Mouse (Mus musculus) heart, adult 2 months (tissue): ENCODE measurements around the gene Nemp1. TPM values are rescaled to one million over a fixed set of nuclear protein-coding genes. Genes with fewer than 3 reads are reported as not detected.

Source experiments
- DNase-seq, 2 experiments: peaks; one replicate each; pipeline ENCODE4 v3.0.0; 2021
- H3K27ac ChIP-seq: fragments of 200-600 bp; 2 replicates; pipeline ENCODE4 v1.8.1; 2022
- H3K27me3 ChIP-seq: fragments of 200-500 bp; 2 replicates; pipeline ENCODE4 v1.6.1; 2012; ENCODE audit warnings: mild to moderate bottlenecking, low read length, inconsistent platforms, mixed read lengths; ENCODE audit not compliant: control insufficient read depth, insufficient read depth
- H3K36me3 ChIP-seq: fragments of 200-500 bp; 2 replicates; pipeline ENCODE4 v1.6.1; 2012; ENCODE audit warnings: low read length, inconsistent platforms; ENCODE audit not compliant: control insufficient read depth, insufficient read depth
- H3K4me1 ChIP-seq: fragments of 200-500 bp; 2 replicates; pipeline ENCODE4 v1.6.1; 2011; ENCODE audit warnings: low read length; ENCODE audit not compliant: control insufficient read depth, insufficient read depth
- H3K4me3 ChIP-seq: fragments of 200-600 bp; 2 replicates; pipeline ENCODE4 v1.8.1; 2022
- H3K79me2 ChIP-seq: fragments of 200-500 bp; replicated peaks from 2 replicates; pipeline ENCODE4 v1.6.1; 2012; ENCODE audit warnings: mild to moderate bottlenecking, inconsistent platforms, low read length, moderate library complexity, mixed read lengths; ENCODE audit not compliant: control insufficient read depth, insufficient read depth
- H3K9ac ChIP-seq: fragments of 200-500 bp; 2 replicates; pipeline ENCODE4 v1.6.1; 2012; ENCODE audit warnings: low read depth, mild to moderate bottlenecking, control low read depth, inconsistent platforms, low read length, mixed read lengths
- CTCF ChIP-seq: fragments of 200-600 bp; IDR thresholded peaks from 2 replicates; pipeline ENCODE4 v1.8.1; 2022; ENCODE audit warnings: antibody characterized with exemption, mild to moderate bottlenecking, moderate library complexity
- EP300 ChIP-seq: fragments of 200-500 bp; IDR thresholded peaks from 2 replicates; pipeline ENCODE4 v1.6.1; 2011; ENCODE audit warnings: low read depth, low read length, control low read depth; ENCODE audit not compliant: insufficient read depth
- POLR2A ChIP-seq: fragments of 200-500 bp; IDR thresholded peaks from 2 replicates; pipeline ENCODE4 v1.6.1; 2011; ENCODE audit warnings: mild to moderate bottlenecking, low read depth, low read length, control low read depth; ENCODE audit not compliant: insufficient read depth
- WGBS: fragments of 180-500 bp; shearing (Covaris S2); methylation state at CpG from one replicate; pipeline ENCODE4 v1.1.7; 2018; 5-methylcytosine and 5-hydroxymethylcytosine counted together
- intact Hi-C: fragments of 180-260 bp; cut with DNase I; formaldehyde crosslinking; loops from one replicate; pipeline ENCODE4 v1.15.1; 2025
- polyA plus RNA-seq: library from polyadenylated mRNA; depleted of rRNA; stranded (reverse); fragments of >200 nt; gene quantifications from 2 replicates; pipeline ENCODE4 v1.2.3, GENCODE M21; 2012; rRNA removed
- total RNA-seq, 2 experiments: library from RNA; stranded (reverse); gene quantifications; 2 replicates each; pipeline ENCODE4 v1.2.3; 2021

The Nemp1 gene
- total and polyA plus RNA-seq, 3 experiments, result 2.2 to 4.2 (median 3.7) TPM

DNA sequence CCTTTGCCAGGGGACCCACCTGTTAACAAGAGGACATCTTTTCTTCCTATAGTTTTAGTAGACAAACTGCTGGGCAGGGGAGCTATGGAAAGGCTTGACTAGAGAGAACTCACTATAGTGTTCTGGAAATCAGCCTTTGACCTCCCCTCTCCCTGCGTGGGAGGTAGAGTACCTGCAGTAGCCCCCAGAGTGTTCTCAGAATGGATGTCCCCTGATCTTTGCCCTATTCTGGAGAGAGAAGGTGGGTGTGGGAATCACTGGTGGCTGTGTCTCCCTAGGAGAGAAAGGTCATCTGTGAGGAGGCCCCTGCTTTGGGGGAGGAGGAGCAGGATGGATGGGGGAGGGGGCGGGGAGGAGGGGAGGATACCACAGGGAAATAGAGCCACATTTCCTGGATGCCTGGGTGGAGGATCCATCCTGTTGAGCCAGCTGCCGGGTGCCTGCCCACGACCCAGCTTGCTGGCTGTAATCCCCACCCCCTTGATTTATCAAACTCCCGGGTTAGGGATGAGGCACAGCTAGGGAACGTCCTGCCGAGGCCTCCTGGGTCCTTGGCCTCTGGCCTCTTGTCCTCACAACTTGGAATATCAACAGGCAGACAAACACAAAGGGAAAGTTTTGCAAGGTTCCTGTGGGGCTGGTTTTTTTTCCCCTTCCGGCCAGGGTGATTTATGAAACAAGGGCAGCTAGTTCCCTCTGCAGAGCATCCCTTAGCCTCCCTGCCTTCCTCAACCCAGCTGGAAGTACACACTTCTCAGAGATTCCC lies 82.3 kb downstream of the Nemp1 start:
- no peak overlapping the region for H3K9ac ChIP-seq
- no peaks in the 10 kb centered on the region for H3K36me3 ChIP-seq
- peaks cover 2% of the 10 kb centered on the region; the same call in 1 of the 2 replicates for H3K4me1 ChIP-seq
- TF ChIP-seq POLR2A (0 out of 2 replicates have a peak, but pooled peaks have one; percentile 29), CTCF (no peak), EP300 (0 out of 2 replicates have a peak, but pooled peaks have one; percentile 13)
- peak overlapping the region; percentile 48 for H3K27ac ChIP-seq
- no peaks in the 10 kb centered on the region for H3K27me3 ChIP-seq
- DNase-seq, result peak; percentile 57 to 62
- intact Hi-C loops, result no loop called here
- peak overlapping the region; percentile 54 for H3K4me3 ChIP-seq
- H3K79me2 ChIP-seq, result peaks cover under 1% of the 10 kb centered on the region; the same call in 1 of the 2 replicates
- 12% methylated on average over 8 of the region's 8 CpGs for WGBS

DNA sequence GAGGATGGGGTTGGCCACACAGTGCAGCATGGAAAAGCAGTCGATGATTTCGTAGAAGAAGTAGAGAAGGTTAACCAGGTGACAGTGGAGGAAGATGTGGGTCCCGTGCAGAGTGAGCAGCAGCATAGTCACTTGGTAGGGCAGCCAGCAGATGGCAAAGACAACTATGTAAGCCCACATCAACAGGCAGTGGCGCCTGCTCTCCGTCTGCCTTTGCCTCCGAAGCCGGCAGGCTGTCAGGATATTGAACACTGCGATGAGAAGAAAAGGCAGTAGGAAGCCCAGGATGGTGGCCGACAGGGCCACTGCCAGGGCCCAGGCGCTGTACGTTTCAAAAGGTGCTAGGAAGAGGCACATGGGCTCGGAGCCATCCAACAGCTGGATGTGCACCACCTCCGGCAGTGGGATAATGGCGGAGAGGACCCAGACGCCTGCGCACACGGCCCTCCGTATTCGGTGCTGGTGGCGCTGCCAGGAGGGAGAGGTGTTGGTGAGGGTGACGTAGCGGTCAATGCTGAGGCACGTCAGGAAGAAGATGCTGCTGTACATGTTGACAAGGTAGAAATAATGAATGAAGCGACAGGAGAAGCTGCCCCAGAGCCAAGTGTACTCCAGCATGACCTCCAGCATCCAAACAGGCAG lies 83.6 kb downstream of the Nemp1 start:
- H3K27ac ChIP-seq, result peak overlapping the region; percentile 48
- peak; percentile 45 to 47 for DNase-seq
- intact Hi-C loops, result no loop called here
- 33% methylated on average over 24 of the region's 24 CpGs for WGBS
- H3K79me2 ChIP-seq, result no peaks in the 10 kb centered on the region
- H3K4me3 ChIP-seq, result peak overlapping the region; percentile 54
- H3K27me3 ChIP-seq, result no peaks in the 10 kb centered on the region
- H3K36me3 ChIP-seq, result peaks cover 2% of the 10 kb centered on the region; the same call in 1 of the 2 replicates
- peaks cover 6% of the 10 kb centered on the region for H3K4me1 ChIP-seq
- peak overlapping the region; percentile 34 for H3K9ac ChIP-seq
- TF ChIP-seq POLR2A (no peak), EP300 (no peak), CTCF (no peak)

Other genes starting within 250 kb of the Nemp1 start
- gene Stac3, start 165.2 kb upstream of the Nemp1 start, total RNA-seq, result 1 to 10 TPM in 1 of 2 experiments, under 1 TPM in 1; 0.21 to 1.2 TPM
- gene Stac3, start 165.2 kb upstream of the Nemp1 start, polyA plus RNA-seq, result 0.86 and 1.7 TPM in 2 replicates
- 10 to 100 TPM; 20.1 to 27.9 TPM for gene Ndufa4l2, start 151.9 kb upstream of the Nemp1 start, total RNA-seq
- gene Ndufa4l2, start 151.9 kb upstream of the Nemp1 start, polyA plus RNA-seq, result 45.1 and 64.4 TPM in 2 replicates
- gene Shmt2, start 144.5 kb upstream of the Nemp1 start, total RNA-seq, result 10 to 100 TPM; 42.6 to 43.4 TPM
- 60.9 and 67.0 TPM in 2 replicates for gene Shmt2, start 144.5 kb upstream of the Nemp1 start, polyA plus RNA-seq
- gene Nxph4, start 132.3 kb upstream of the Nemp1 start, total RNA-seq, result under 1 TPM; 0.34 to 0.68 TPM
- gene Nxph4, start 132.3 kb upstream of the Nemp1 start, polyA plus RNA-seq, result 0.39 and 0.41 TPM in 2 replicates
- gene Lrp1, start 45.8 kb upstream of the Nemp1 start, total RNA-seq, result 10 to 100 TPM; 74.0 to 79.5 TPM
- gene Lrp1, start 45.8 kb upstream of the Nemp1 start, polyA plus RNA-seq, result 74.1 and 83.7 TPM in 2 replicates
- 10 to 100 TPM; 43.7 to 43.9 TPM for gene Stat6, start 23.9 kb upstream of the Nemp1 start, total RNA-seq
- gene Stat6, start 23.9 kb upstream of the Nemp1 start, polyA plus RNA-seq, result 49.5 and 61.7 TPM in 2 replicates
- gene Nab2, start 1.7 kb downstream of the Nemp1 start, total RNA-seq, result 1 to 10 TPM; 5.0 to 6.3 TPM
- gene Nab2, start 1.7 kb downstream of the Nemp1 start, polyA plus RNA-seq, result 10.0 and 11.2 TPM in 2 replicates
- under 1 TPM in 1 of 2 experiments, not detected in 1; 0.08 TPM for gene Myo1a, start 38.3 kb downstream of the Nemp1 start, total RNA-seq
- gene Myo1a, start 38.3 kb downstream of the Nemp1 start, polyA plus RNA-seq, result 0.04 and 0.12 TPM in 2 replicates
- gene Tac2, start 57.6 kb downstream of the Nemp1 start, total RNA-seq, result not detected
- gene Tac2, start 57.6 kb downstream of the Nemp1 start, polyA plus RNA-seq, result not detected in 2 replicates
- gene Zbtb39, start 72.6 kb downstream of the Nemp1 start, total RNA-seq, result 1 to 10 TPM; 7.7 to 7.8 TPM
- 4.3 and 6.3 TPM in 2 replicates for gene Zbtb39, start 72.6 kb downstream of the Nemp1 start, polyA plus RNA-seq
- 1 to 10 TPM; 2.6 to 3.9 TPM for gene Gpr182, start 84.8 kb downstream of the Nemp1 start, total RNA-seq
- 7.7 and 8.6 TPM in 2 replicates for gene Gpr182, start 84.8 kb downstream of the Nemp1 start, polyA plus RNA-seq
- under 1 TPM in 1 of 2 experiments, not detected in 1; 0.05 TPM for gene Rdh1, start 92.8 kb downstream of the Nemp1 start, total RNA-seq
- gene Rdh1, start 92.8 kb downstream of the Nemp1 start, polyA plus RNA-seq, result 0.04 TPM in 1 of 2 replicates, not detected in the other
- under 1 TPM in 1 of 2 experiments, not detected in 1; 0.10 TPM for gene Rdh16f1, start 92.9 kb downstream of the Nemp1 start, total RNA-seq
- gene Rdh16f1, start 92.9 kb downstream of the Nemp1 start, polyA plus RNA-seq, result 0.12 TPM in 1 of 2 replicates, not detected in the other
- gene Rdh9, start 109.5 kb downstream of the Nemp1 start, total RNA-seq, result not detected
- gene Rdh9, start 109.5 kb downstream of the Nemp1 start, polyA plus RNA-seq, result 0.20 TPM in 1 of 2 replicates, not detected in the other
- gene Rdh16, start 134.3 kb downstream of the Nemp1 start, total RNA-seq, result not detected
- 0.06 TPM in 1 of 2 replicates, not detected in the other for gene Rdh16, start 134.3 kb downstream of the Nemp1 start, polyA plus RNA-seq
- not detected for gene Rdh19, start 183.0 kb downstream of the Nemp1 start, total RNA-seq
- not detected in 2 replicates for gene Rdh19, start 183.0 kb downstream of the Nemp1 start, polyA plus RNA-seq
- gene Rdh16f2, start 199.6 kb downstream of the Nemp1 start, total RNA-seq, result not detected
- gene Rdh16f2, start 199.6 kb downstream of the Nemp1 start, polyA plus RNA-seq, result not detected in 2 replicates
- gene Rdh7, start 221.9 kb downstream of the Nemp1 start, total RNA-seq, result not detected
- gene Rdh7, start 221.9 kb downstream of the Nemp1 start, polyA plus RNA-seq, result 0.35 TPM in 1 of 2 replicates, not detected in the other
- gene Sdr9c7, start 231.6 kb downstream of the Nemp1 start, total RNA-seq, result not detected
- not detected in 2 replicates for gene Sdr9c7, start 231.6 kb downstream of the Nemp1 start, polyA plus RNA-seq